Mouse (Mus musculus) brain, embryonic 14.5 days (tissue): ENCODE data around the gene Nsg1. TPM values are rescaled to one million over a fixed set of nuclear protein-coding genes. Genes with fewer than 3 reads are reported as not detected.

Experiments used
- DNase-seq: peaks from one replicate; pipeline ENCODE4 v3.0.0-alpha.2; 2011; ENCODE audit warnings: low read depth
- CTCF ChIP-seq: fragments of 200-500 bp; IDR thresholded peaks from 2 replicates; pipeline ENCODE4 v1.5.1; 2012; ENCODE audit warnings: inconsistent platforms, mild to moderate bottlenecking, moderate library complexity, borderline replicate concordance; ENCODE audit not compliant: insufficient read depth, insufficient read length; ENCODE audit errors: extremely low read depth
- POLR2A ChIP-seq: fragments of 200-500 bp; IDR thresholded peaks from 2 replicates; pipeline ENCODE4 v1.6.1; 2012; ENCODE audit warnings: mild to moderate bottlenecking, inconsistent platforms, borderline replicate concordance; ENCODE audit not compliant: poor library complexity, insufficient read depth, insufficient read length, severe bottlenecking; ENCODE audit errors: extremely low read depth
- polyA plus RNA-seq: library from polyadenylated mRNA; depleted of rRNA; stranded (reverse); fragments of >200 nt; gene quantifications from 2 replicates; pipeline ENCODE4 v1.2.3, GENCODE M21; 2012

Gene Nsg1
- polyA plus RNA-seq, 1 experiment: 725 TPM

DNA sequence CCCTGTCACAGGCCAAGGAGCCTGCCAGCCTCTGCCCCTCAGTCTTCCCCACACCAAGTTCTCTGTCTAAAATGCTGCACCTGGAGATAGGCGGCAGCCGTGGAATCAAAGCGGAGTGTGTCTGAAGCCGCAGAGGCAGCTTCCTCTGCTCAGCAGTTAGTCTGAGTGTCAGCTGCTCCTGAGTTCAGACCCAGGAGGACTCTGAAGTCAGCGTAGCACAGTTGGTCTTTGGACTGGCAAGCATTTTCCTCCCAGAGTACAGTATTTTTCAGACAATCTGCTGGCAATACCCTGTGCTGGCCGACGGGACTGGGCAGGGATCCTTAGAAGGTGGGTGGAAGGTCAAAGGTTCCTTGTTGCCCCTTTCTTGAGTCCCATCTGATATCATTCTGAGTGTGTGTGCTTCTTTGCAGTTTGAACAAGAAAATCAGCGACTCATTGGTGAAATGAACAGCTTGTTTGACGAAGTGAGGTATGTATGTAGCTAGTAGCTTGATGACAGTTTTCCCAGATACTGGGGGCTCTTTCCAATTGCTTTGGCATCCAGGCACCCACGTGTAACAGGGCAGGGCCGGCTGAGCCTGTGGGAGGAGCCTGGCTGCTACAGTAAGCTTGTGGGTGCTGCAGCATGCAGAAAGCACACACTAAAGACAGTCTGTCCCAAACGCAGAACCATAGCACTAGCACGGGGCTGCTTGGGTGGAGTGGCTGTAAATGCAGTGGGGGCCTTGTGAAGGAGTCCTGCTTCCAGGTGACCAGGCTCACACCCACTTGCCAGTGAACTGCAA lies 33.0 kb downstream of the Nsg1 start:
- TF ChIP-seq POLR2A (no peak), CTCF (no peak)
- DNase-seq: no peak

DNA sequence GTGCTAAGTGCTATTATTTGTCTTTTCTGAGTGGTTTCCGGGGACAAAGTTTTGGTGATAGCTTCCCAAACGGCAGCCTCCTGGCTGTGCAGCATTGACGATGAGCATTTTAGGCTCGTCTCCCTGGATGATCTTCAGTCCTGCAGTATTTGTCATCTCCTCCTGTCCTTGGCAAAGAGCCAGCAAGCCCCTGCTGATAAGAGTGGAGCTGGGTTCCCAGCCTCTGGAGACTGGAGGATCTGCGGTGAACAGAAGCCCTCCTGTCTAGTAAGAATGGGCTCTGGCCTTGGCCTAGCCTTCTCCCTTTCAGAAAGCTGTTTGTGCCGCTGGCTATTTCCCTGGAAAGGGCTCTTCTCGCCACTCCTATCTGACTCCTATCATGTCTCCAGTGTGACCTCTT lies 38.0 kb downstream of the Nsg1 start:
- no peak for DNase-seq
- TF ChIP-seq CTCF (no peak), POLR2A (no peak)

DNA sequence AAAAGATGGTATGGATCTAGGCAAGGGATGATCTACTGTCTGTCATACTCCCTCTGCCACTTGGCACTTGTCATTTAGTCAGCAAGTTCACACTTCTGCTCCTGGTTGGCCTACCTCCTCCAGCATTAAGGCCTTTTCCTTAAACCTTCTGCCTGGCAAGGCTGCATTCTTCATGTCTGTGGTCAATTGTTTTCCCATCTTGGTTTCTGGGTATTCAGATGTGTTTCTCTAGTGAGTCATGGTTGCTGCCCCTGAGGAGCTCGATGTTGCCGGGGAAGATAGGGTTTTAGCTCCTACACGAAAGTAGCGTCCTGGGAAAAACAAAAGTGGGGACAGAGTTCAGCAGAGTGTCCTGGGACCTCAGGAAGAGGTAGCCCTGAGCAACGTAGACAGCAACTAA lies 40.4 kb downstream of the Nsg1 start:
- TF ChIP-seq POLR2A: no peak
- TF ChIP-seq CTCF: no peak
- DNase-seq: no peak

DNA sequence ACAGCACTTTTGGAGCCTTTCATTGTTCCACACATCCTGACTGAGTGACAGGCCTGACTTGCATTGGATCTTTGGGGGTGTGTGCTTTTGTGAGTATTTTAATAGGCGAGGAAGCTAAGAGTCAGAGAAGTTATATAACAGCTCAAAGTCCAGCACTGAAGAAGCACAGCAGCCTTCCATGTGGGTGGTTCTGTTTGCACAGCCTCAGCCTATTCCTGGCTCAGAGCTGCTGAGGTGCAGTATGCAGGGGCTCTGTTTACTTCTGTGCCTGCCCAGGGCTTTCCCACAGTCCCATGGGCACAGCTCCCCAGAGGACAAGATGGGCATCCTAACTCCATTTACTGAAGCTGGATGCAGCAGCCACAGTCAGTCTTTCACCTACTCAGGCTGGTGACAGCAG lies 42.7 kb downstream of the Nsg1 start:
- DNase-seq: no peak
- no peak for TF ChIP-seq POLR2A
- TF ChIP-seq CTCF: no peak

DNA sequence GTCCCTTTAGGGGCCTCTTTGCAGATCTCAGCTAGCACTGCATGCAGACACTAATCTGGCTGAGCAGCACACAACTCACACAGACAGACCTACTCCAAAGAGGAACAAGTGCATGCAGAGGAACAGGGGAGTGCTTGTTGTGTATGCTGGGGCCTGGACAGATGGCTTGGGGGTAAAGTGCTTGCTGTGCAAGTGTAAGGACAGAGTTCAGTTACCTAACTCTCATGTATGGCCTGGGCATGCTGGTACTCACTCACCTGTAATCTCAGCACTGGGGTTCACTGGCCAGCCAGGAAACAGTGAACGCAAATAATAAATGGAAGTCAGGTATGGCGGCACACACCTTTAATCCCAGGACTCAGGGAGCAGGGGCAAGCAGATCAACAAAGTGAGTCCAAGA lies 45.2 kb downstream of the Nsg1 start:
- no peak for DNase-seq
- TF ChIP-seq CTCF (no peak), POLR2A (no peak)

DNA sequence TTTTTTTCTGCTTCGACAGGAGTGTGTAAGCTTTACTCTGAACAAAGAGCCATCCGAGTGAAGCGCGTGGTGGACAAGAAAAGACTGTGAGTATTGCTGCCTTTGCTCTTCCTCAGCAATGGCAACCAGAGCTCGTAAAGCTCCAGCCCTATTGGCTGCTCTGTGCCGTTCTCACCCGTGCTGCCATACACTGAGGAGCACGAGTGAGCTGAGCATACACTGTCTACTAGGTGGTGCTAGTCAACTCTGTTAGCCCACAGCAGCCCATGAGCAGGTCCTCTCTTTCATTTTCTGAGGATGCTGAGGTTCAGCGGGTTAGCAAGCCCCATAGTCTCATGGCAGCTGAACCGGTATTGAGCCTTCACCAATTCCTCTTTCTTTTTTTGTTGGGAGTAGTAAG lies 52.9 kb downstream of the Nsg1 start:
- no peak for DNase-seq
- TF ChIP-seq CTCF (no peak), POLR2A (no peak)

DNA sequence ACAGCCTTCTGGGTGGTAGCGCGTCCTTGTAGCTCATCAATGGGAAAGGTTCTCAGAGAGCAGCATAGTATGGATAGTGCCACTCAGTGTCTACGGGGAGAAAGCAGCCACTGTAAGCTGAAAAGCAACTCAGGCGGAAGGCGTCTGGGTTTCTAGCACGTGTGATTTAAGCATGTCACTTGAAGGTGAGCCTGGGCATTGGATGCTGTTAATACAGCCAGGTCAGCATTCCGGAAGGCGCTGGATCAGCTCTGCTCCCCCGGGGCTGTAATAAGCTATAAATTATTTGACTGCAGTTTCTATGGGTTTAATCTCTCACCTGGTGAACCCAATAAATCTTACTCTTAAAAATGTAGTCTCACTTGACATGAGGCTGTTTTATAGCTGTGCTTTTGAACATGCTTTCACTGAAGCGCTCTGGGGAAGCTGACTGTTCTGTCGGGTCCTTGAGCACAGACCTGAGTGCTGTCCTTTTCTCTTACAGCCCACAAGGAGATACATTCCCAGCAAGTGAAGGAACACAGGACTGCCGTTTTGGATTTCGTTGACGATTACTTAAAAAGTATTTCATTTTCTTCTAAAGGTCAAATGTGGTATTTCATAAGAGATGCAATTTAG lies 53.5 kb downstream of the Nsg1 start:
- TF ChIP-seq POLR2A (no peak), CTCF (no peak)
- DNase-seq: no peak

DNA sequence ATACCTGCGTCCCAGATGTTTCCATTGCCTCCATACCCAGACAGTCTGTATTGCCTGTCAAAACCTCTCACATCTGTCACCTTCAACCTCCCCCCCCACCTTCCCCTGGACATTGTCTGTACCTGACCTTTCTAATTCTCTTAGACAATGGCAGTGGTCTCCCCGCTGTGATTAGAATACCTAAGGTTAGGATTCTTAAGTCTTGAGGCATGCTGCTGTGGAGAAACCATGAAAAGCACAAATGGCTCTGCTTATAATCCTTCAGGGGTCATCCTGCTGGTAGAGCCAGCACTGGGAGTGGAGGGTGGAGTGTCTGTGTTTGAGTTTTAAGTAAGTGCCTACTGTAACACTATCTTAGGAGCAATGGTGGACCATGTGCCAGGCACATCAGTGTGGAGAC lies 56.8 kb downstream of the Nsg1 start:
- DNase-seq: no peak
- TF ChIP-seq POLR2A (no peak), CTCF (no peak)

DNA sequence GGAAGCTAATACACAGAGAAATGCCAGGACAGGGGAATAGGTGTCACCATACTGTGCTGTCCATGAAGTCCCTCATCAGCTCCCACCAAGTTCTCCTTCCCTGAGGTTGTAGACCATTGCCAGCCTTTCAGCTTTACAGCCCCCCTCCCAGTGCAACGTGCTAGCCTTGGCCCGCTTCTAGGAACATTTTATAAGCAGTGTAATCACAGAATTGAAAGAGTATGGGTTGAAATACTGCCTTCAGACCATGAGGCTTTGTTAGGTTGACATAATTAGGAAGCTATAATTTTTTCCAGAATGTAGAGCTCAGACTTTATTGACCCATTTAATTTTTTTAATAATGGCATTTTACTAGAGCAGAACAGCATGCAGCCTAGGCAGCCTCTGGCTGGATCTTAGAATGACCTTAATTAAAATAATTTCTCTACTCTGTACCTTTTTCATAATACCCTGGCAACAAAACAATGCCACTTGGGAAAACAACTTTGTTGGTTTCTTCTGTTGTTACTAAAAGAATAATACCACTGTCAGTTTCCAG lies 60.5 kb downstream of the Nsg1 start:
- no peak for DNase-seq
- TF ChIP-seq POLR2A: no peak
- no peak for TF ChIP-seq CTCF

DNA sequence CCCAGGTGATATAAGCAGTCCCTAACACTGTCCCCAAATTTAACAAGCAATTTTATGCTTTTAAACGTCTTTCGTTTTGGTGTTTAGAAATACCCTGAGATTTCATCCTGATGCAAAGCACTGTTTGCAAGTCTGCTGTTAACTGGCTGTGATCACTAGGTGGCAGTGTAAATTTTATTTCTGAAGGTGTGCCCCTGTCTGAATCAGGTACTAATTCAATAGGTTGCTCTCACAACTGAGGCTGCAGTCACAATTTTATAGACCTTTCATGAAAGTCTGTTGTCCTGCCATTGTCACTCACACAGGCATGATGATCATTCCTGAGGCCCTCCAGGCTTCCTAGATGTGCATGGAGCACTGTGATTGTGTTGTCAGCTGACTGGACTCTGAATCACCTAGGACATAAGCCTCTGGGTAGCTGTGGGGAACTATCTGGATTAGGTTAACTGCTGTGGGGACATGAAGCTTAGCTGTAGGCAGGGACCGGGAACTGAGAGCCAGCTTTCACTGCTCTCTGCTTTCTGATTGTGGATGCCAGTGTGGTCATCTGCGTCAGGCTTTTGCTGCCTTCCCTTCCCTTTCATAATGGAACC lies 62.1 kb downstream of the Nsg1 start:
- TF ChIP-seq CTCF (peak; percentile 40; the same call in 1 of the 2 replicates), POLR2A (no peak)

DNA sequence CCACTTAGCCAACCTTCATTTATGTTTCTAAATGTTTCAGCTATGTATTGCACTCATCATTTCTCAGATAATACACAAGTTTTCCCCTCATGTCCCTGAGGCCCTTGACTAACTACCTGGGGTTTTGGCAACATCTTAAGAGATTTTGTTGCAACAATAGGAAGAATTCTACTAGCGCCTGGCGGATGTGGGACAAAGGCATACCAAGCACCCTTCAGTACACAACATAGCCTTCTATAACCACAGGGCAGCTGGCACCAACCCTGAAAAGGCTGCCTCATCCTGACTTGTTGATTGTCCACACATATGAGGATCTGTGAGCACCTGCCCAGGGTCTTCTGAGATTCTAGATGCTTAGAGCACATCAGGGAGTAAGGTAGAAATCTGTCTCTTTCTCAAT lies 65.4 kb downstream of the Nsg1 start:
- TF ChIP-seq POLR2A: no peak
- no peak for TF ChIP-seq CTCF
- DNase-seq: no peak

More for the DNA sequence above, 62.1 kb downstream of the Nsg1 start:
- peak; percentile 70 for DNase-seq
